Mouse (Mus musculus): Measurements from ENCODE around the gene Gm20824. TPM values are rescaled to one million over a fixed set of nuclear protein-coding genes. Genes with fewer than 3 reads are reported as not detected.
"Not testable (repeated sequence)": the region's sequence is repeated elsewhere in the genome, so short reads cannot be mapped to it uniquely, and the experiment has no call there.

Gene Gm20824
- polyA plus RNA-seq (2012; ENCODE audit: insufficient read depth, insufficient read length, missing spikeins), result not detected in 2 replicates

GRCm38 (mm10) chrY:8257607-8258006 is at the start of gene Gm20824:
Gene Gm20824 (plus strand): TSS chrY:8257907.
- not testable (repeated sequence) for H3K4me3 ChIP-seq (ENCODE audit: insufficient read depth, low read length); H3K27ac ChIP-seq (ENCODE audit: insufficient read depth, low read depth, low read length); H3K4me1 ChIP-seq (ENCODE audit: control insufficient read depth, insufficient read depth, low read length)

Other genes starting within 250 kb of the Gm20824 start
- not detected in 2 replicates for gene Gm20825, start 186.4 kb upstream of the Gm20824 start, polyA plus RNA-seq (2012; ENCODE audit: insufficient read depth, insufficient read length, missing spikeins)